Mouse (Mus musculus): ENCODE data around the gene Crim1. TPM values are rescaled to one million over a fixed set of nuclear protein-coding genes. Genes with fewer than 3 reads are reported as not detected.

Crim1 gene
- total RNA-seq, 2 experiments from 2014 or later, result 0.27 to 0.73 TPM

- ATAC-seq (ENCODE audit: poor library complexity, severe bottlenecking), result no peak
Measured at GRCm38 (mm10) chr17:78280991-78281712, 81.1 kb downstream of the Crim1 start.

- no peak for ATAC-seq (ENCODE audit: poor library complexity, severe bottlenecking)
Measured at GRCm38 (mm10) chr17:78283271-78283992, 83.4 kb downstream of the Crim1 start.

- no peak for ATAC-seq (ENCODE audit: poor library complexity, severe bottlenecking)
Measured at GRCm38 (mm10) chr17:78286021-78286420, 86.0 kb downstream of the Crim1 start.

- no peak for ATAC-seq (ENCODE audit: poor library complexity, severe bottlenecking)
Measured at GRCm38 (mm10) chr17:78287391-78287790, 87.3 kb downstream of the Crim1 start.

GRCm38 (mm10) chr17:78290153-78290876, 90.3 kb downstream of the Crim1 start:
- no peak for ATAC-seq (ENCODE audit: poor library complexity, severe bottlenecking)

GRCm38 (mm10) chr17:78291030-78291429, 91.0 kb downstream of the Crim1 start:
- ATAC-seq (ENCODE audit: poor library complexity, severe bottlenecking), result no peak

GRCm38 (mm10) chr17:78292301-78292700, 92.3 kb downstream of the Crim1 start:
- ATAC-seq (ENCODE audit: poor library complexity, severe bottlenecking), result no peak

- no peak for ATAC-seq (ENCODE audit: poor library complexity, severe bottlenecking)
Measured at GRCm38 (mm10) chr17:78292827-78293488, 92.9 kb downstream of the Crim1 start.

GRCm38 (mm10) chr17:78295979-78296378, 95.9 kb downstream of the Crim1 start:
- no peak for ATAC-seq (ENCODE audit: poor library complexity, severe bottlenecking)

- no peak for ATAC-seq (ENCODE audit: poor library complexity, severe bottlenecking)
Measured at GRCm38 (mm10) chr17:78298140-78298539, 98.1 kb downstream of the Crim1 start.

GRCm38 (mm10) chr17:78298967-78299540, 99.0 kb downstream of the Crim1 start:
- no peak for ATAC-seq (ENCODE audit: poor library complexity, severe bottlenecking)

- no peak for ATAC-seq (ENCODE audit: poor library complexity, severe bottlenecking)
Measured at GRCm38 (mm10) chr17:78303053-78303452, 103.0 kb downstream of the Crim1 start.

- ATAC-seq (ENCODE audit: poor library complexity, severe bottlenecking), result no peak
Measured at GRCm38 (mm10) chr17:78304059-78304458, 104.0 kb downstream of the Crim1 start.

GRCm38 (mm10) chr17:78306434-78306833, 106.4 kb downstream of the Crim1 start:
- no peak for ATAC-seq (ENCODE audit: poor library complexity, severe bottlenecking)

GRCm38 (mm10) chr17:78308221-78308620, 108.2 kb downstream of the Crim1 start:
- ATAC-seq (ENCODE audit: poor library complexity, severe bottlenecking), result no peak

GRCm38 (mm10) chr17:78313006-78313405, 113.0 kb downstream of the Crim1 start:
- no peak for ATAC-seq (ENCODE audit: poor library complexity, severe bottlenecking)

- ATAC-seq (ENCODE audit: poor library complexity, severe bottlenecking), result no peak
Measured at GRCm38 (mm10) chr17:78313612-78314011, 113.6 kb downstream of the Crim1 start.

- peak; percentile 74 for ATAC-seq (ENCODE audit: poor library complexity, severe bottlenecking)
Measured at GRCm38 (mm10) chr17:78315659-78316058, 115.6 kb downstream of the Crim1 start.

GRCm38 (mm10) chr17:78317381-78317780, 117.3 kb downstream of the Crim1 start:
- no peak for ATAC-seq (ENCODE audit: poor library complexity, severe bottlenecking)

- ATAC-seq (ENCODE audit: poor library complexity, severe bottlenecking), result no peak
Measured at GRCm38 (mm10) chr17:78318810-78319209, 118.8 kb downstream of the Crim1 start.
